Mouse (Mus musculus): Measurements from ENCODE around the gene Plxdc2. TPM values are rescaled to one million over a fixed set of nuclear protein-coding genes. Genes with fewer than 3 reads are reported as not detected.

Gene Plxdc2
- 10 to 100 TPM; 29.8 to 32.3 TPM for total RNA-seq (2021)
- long read RNA-seq, experiment 1, full-length matches to known transcripts, result 14 of 22 reads
- long read RNA-seq, experiment 1, partial matches to known transcripts, result 0 of 22 reads
- long read RNA-seq, experiment 1, other reads (novel, unspliced or antisense), result 8 of 22 reads
- long read RNA-seq, experiment 2, full-length matches to known transcripts, result 23 of 24 reads
- long read RNA-seq, experiment 2, partial matches to known transcripts, result 1 of 24 reads
- long read RNA-seq, experiment 2, other reads (novel, unspliced or antisense), result 0 of 24 reads

DNA sequence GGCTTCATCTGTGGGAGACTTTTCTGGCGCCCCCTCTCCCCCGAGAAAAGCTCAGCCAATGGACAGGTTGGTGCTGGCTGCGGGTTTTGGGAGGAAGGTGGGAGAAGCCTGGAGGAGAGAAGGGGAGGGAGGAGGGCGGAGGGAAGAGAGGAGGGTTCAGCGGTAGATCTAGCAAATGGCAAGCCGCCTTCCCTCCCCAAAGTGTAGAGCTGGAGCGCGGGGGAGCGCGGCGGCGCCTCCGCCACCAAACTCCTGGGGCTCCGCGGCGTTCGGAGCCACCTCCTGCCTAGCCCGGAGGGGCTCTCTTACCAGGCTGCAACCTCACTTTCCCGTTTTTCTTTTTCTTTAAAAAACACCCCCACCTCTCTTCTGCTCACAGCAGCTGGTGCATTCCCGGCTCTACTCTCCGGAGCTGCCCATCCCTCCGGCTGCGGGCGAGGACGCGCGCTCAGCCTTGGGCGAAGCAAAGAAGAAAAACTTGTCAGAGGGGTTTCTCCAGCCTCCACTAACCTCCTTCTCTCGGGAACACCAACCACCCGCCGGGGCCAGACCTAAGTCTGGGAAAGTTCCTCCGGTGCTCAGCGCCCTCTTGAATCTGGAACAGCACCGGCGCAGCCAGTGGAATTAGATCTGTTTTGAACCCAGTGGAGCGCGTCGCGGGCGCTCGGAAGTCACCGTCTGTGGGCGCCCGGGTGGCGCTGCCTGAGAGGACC lies at the start of gene Plxdc2:
TSS of gene Plxdc2 (plus strand) at position 199 of the 713 bp plus-strand sequence.
- Histone ChIP-seq H3K4me3 (peak within 1 kb of the TSS; percentile 72), H3K27ac (peak within 1 kb of the TSS; percentile 93)
- TF ChIP-seq CTCF (IDR thresholded peaks at IDR 0.05), result no peak
- intact Hi-C loops (cut with DNase I), result loop anchor here (1.0 to 5.0 kb wide), 10 partner anchors 128 to 1301 kb away; partner anchors contain the start of gene Nsun6
- peak; percentile 82 to 85 for DNase-seq (ENCODE audit: extremely low spot score in 1 of 2, low spot score in 2 of 2)

DNA sequence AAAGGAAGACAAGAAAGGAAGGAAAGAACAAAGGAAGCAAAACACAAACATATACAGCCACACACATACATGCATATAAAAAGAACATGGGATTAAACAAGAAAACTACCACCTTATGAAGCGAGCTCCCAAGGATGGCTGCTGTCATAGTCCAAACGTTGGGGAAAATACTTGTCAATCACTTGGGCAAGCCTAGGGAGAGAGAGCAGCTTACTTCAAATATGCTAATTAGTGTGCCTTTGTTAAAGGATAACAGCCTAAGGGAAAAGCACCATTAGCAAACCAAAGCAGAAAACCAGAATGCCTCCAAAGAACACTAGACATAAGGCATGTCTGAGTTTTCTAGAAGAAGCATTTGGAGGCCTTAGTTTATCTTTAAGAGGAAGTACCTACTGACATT lies 45.7 kb upstream of the Plxdc2 start:
- intact Hi-C loops (cut with DNase I), result loop anchor here (5.0 kb wide), 2 partner anchors 1048 to 1213 kb away; no protein-coding TSS in a partner anchor
- TF ChIP-seq CTCF (IDR thresholded peaks at IDR 0.05), result no peak
- Histone ChIP-seq H3K27ac (no peak overlapping the region), H3K4me3 (no peak overlapping the region)
- no peak for DNase-seq (ENCODE audit: extremely low spot score in 1 of 2, low spot score in 2 of 2)

GRCm38 (mm10) chr2:16312400-16313070 lies 43.6 kb upstream of the Plxdc2 start:
- Histone ChIP-seq H3K4me3 (no peak overlapping the region), H3K27ac (no peak overlapping the region)
- DNase-seq (ENCODE audit: extremely low spot score in 1 of 2, low spot score in 2 of 2), result peak; percentile 18 to 24
- intact Hi-C loops (cut with DNase I), result loop anchor here (5.0 kb wide), 2 partner anchors 1050 to 1215 kb away; no protein-coding TSS in a partner anchor
- peak; percentile 95 for TF ChIP-seq CTCF (IDR thresholded peaks at IDR 0.05)

DNA sequence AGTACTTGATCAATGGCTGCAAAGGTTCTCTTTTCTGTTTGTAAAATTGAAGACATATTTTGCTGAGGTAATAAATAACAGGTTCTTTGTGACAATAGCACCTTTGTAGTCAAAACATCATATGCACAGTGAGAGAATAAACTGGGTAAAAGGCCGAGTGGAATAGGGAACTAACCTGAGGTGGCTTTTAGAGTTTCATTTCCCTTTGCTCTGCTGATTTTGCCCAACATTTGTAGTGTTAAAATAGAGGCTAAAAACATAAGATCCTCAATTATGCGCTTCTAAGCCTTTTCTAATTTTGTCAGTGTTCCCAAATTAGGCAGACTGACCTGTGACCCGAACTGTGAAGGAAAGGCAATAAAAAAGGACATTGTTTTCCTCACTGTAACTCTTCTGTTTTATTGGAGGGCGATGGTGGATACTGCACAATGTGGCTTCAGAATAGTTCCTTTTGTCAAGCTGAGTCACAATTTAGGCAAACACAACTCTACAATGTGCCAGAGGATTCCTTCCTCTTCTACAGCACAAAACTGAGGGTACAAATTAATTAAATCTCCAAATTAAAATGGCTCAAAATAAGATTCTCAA lies 20.8 kb upstream of the Plxdc2 start:
- peak overlapping the region; percentile 47; the same call in 1 of the 2 replicates for H3K27ac ChIP-seq

GRCm38 (mm10) chr2:16344564-16344963 lies 11.5 kb upstream of the Plxdc2 start:
- Histone ChIP-seq H3K27ac (no peak overlapping the region), H3K4me3 (no peak overlapping the region)
- intact Hi-C loops (cut with DNase I), result no loop called here
- no peak for TF ChIP-seq CTCF (IDR thresholded peaks at IDR 0.05)
- DNase-seq (ENCODE audit: extremely low spot score in 1 of 2, low spot score in 2 of 2), result no peak

More for the DNA sequence above, 20.8 kb upstream of the Plxdc2 start:
- intact Hi-C loops (cut with DNase I), result no loop called here
- no peak overlapping the region for H3K4me3 ChIP-seq
- no peak for DNase-seq (ENCODE audit: extremely low spot score in 1 of 2, low spot score in 2 of 2)
- TF ChIP-seq CTCF (IDR thresholded peaks at IDR 0.05), result no peak

DNA sequence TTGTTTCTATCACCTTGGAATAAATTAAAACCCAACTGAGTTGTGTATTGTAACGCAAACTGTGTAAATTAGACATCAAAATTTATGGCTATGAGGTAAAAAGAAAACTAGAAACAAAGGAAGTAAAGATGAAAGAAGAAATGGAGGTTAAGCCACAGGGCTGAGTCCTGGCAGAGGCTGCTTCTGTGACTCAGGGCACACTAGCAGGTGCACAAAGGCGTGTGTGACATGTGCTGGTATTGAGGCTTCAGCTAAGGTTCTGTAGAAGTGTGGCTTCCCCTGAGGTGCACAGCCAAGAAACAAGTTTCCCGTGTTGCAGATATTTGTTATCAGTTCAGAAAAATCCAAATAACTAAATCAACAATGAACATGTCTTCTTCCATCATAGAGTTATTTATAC lies 5.0 kb upstream of the Plxdc2 start:
- intact Hi-C loops (cut with DNase I), result no loop called here
- TF ChIP-seq CTCF (IDR thresholded peaks at IDR 0.05), result no peak
- Histone ChIP-seq H3K27ac (no peak overlapping the region), H3K4me3 (no peak overlapping the region)
- no peak for DNase-seq (ENCODE audit: extremely low spot score in 1 of 2, low spot score in 2 of 2)

- intact Hi-C loops (cut with DNase I), result loop anchor here (1.0 to 5.0 kb wide), 10 partner anchors 127 to 1301 kb away; partner anchors contain the start of gene Nsun6
- no peak for TF ChIP-seq CTCF (IDR thresholded peaks at IDR 0.05)
- no peak for DNase-seq (ENCODE audit: extremely low spot score in 1 of 2, low spot score in 2 of 2)
- Histone ChIP-seq H3K4me3 (peak overlapping the region; percentile 72), H3K27ac (peak overlapping the region; percentile 93)
Measured at GRCm38 (mm10) chr2:16355611-16356105, 446 bp upstream of the Plxdc2 start.

GRCm38 (mm10) chr2:16356921-16357837 lies 1.1 kb downstream of the Plxdc2 start:
- intact Hi-C loops (cut with DNase I), result loop anchor here (1.0 to 5.0 kb wide), 10 partner anchors 129 to 1302 kb away; partner anchors contain the start of gene Nsun6
- DNase-seq (ENCODE audit: extremely low spot score in 1 of 2, low spot score in 2 of 2), result peak; percentile 16 to 22
- H3K27ac ChIP-seq, result peak overlapping the region; percentile 93
- TF ChIP-seq CTCF (IDR thresholded peaks at IDR 0.05), result peak; percentile 20
- H3K4me3 ChIP-seq, result peak overlapping the region; percentile 72

DNA sequence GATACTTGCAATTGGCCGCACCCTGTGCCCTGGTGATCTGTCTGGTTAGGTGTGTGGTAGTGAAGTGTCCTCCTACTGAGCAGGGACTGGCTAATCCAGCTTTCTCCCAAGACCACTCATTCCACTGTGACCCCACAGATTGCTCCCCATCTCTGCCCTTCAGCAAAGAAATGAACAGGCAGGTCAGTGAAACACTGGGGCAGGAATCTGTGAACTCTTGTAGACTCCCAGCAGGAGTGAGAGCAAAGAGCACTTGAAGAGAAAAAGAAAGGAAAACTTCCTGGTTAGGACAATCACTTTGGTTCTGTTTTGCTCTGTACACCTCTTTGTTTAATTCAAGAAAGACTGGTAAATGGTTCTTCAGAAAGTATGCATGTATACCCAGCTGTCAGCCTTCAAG lies 1.8 kb downstream of the Plxdc2 start:
- no peak for TF ChIP-seq CTCF (IDR thresholded peaks at IDR 0.05)
- H3K27ac ChIP-seq, result peak overlapping the region; percentile 93
- intact Hi-C loops (cut with DNase I), result loop anchor here (2.0 to 5.0 kb wide), 10 partner anchors 184 to 1303 kb away; partner anchors contain the start of gene Nsun6
- H3K4me3 ChIP-seq, result peak overlapping the region; percentile 72
- no peak for DNase-seq (ENCODE audit: extremely low spot score in 1 of 2, low spot score in 2 of 2)

DNA sequence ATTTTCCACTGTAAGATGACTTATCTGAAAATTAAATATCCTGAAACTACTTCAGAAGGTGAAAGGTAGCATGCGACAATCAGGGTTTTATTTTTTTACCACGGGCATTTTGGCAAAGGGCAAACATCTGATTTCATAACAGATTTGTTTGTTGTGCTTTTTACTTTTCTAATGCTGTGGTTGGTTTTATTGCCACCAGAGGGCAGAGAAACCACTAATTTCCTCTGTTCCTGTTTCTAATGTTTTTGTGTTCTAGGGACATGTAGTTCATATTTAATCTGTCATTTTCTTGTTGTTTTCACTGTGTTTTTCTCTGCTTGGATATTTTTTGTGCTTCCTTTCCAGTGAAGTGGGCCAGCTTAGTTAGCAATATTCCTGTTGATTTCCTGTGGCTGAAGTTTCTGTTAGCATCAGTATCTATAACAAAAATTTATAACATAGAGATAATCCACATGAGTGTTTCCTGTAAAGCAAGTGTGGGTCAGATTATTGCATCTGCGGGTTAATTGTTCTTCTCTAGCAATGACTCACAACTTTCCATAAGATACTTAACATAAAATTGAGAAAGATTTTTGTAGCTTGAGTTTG lies 3.3 kb downstream of the Plxdc2 start:
- Histone ChIP-seq H3K4me3 (peak overlapping the region; percentile 40), H3K27ac (peak overlapping the region; percentile 65)
- TF ChIP-seq CTCF (IDR thresholded peaks at IDR 0.05), result peak; percentile 80
- peak in 1 of 2 experiments; percentile 31 for DNase-seq (ENCODE audit: extremely low spot score in 1 of 2, low spot score in 2 of 2)
- intact Hi-C loops (cut with DNase I), result loop anchor here (2.0 to 5.0 kb wide), 9 partner anchors 183 to 1262 kb away; no protein-coding TSS in a partner anchor

Measured in left cerebral cortex, adult 2 months (tissue).